Mouse (Mus musculus) limb, embryonic 11.5 days (tissue): ENCODE data around the gene Lasp1. TPM values are rescaled to one million over a fixed set of nuclear protein-coding genes. Genes with fewer than 3 reads are reported as not detected.
"Not testable (repeated sequence)": the region's sequence is repeated elsewhere in the genome, so short reads cannot be mapped to it uniquely, and the experiment has no call there.

Experiments used
- ATAC-seq: fragments of 200-750 bp; cut with Nextera tagmentation; 2 replicates; pipeline ENCODE4 v1.8.0; 2017; ENCODE audit warnings: low read depth; ENCODE audit not compliant: insufficient number of reproducible peaks, low FRiP score, low TSS enrichment
- DNase-seq: peaks from one replicate; pipeline ENCODE4 v3.0.0-alpha.2; 2015; ENCODE audit warnings: low spot score
- H3K27ac ChIP-seq: fragments of 300-500 bp; sonication (generic); replicated peaks from 2 replicates; pipeline ENCODE4 v1.5.1; 2014; ENCODE audit warnings: low read depth, mild to moderate bottlenecking, low read length
- H3K27me3 ChIP-seq: fragments of 300-500 bp; sonication (generic); 2 replicates; pipeline ENCODE4 v1.6.1; 2014; ENCODE audit warnings: mild to moderate bottlenecking, low read length, mixed read lengths; ENCODE audit not compliant: control insufficient read depth, insufficient read depth
- H3K36me3 ChIP-seq: fragments of 300-500 bp; sonication (generic); 2 replicates; pipeline ENCODE4 v1.6.1; 2014; ENCODE audit warnings: mild to moderate bottlenecking, low read length, moderate library complexity, mixed read lengths; ENCODE audit not compliant: control insufficient read depth, insufficient read depth
- H3K4me1 ChIP-seq: fragments of 300-500 bp; sonication (generic); 2 replicates; pipeline ENCODE4 v1.6.1; 2014; ENCODE audit warnings: low read length, mixed read lengths; ENCODE audit not compliant: control insufficient read depth, insufficient read depth
- H3K4me2 ChIP-seq: fragments of 300-500 bp; sonication (generic); 2 replicates; pipeline ENCODE4 v1.6.1; 2014; ENCODE audit warnings: low read depth, mild to moderate bottlenecking, moderate library complexity; ENCODE audit not compliant: severe bottlenecking
- H3K4me3 ChIP-seq: fragments of 300-500 bp; sonication (generic); 2 replicates; pipeline ENCODE4 v1.5.1; 2014; ENCODE audit warnings: low read depth, low read length
- H3K9ac ChIP-seq: fragments of 300-500 bp; sonication (generic); 2 replicates; pipeline ENCODE4 v1.6.1; 2014; ENCODE audit warnings: mild to moderate bottlenecking, low read length
- H3K9me3 ChIP-seq: fragments of 300-500 bp; sonication (generic); 2 replicates; pipeline ENCODE4 v1.6.1; 2016; ENCODE audit warnings: low read length; ENCODE audit not compliant: control insufficient read depth
- WGBS: fragments of 180-500 bp; shearing (Covaris S2); extraction: QIAGEN DNeasy Blood & Tissue Kit; methylation state at CpG from one replicate; pipeline ENCODE4 v1.1.7; 2014; 5-methylcytosine and 5-hydroxymethylcytosine counted together
- polyA plus RNA-seq: library from polyadenylated mRNA; unstranded; fragments of >200 nt; fragmentation: Nextera tagmentation; extraction: Ambion mirVana; gene quantifications from 2 replicates; pipeline ENCODE4 v1.2.1, GENCODE M21; 2014

Lasp1 gene
- polyA plus RNA-seq, 1 experiment from 2014 or later = 79.9 TPM

GRCm38 (mm10) chr11:97862148-97862547, 63.3 kb downstream of the Lasp1 start:
- DNase-seq (no peak), ATAC-seq (no peak)
- Histone ChIP-seq H3K36me3 (no peaks in the 10 kb centered on the region), H3K4me1 (no peaks in the 10 kb centered on the region), H3K9ac (no peak overlapping the region), H3K27me3 (no peaks in the 10 kb centered on the region), H3K4me2 (no peak overlapping the region), H3K27ac (no peak overlapping the region), H3K4me3 (no peak overlapping the region), H3K9me3 (no peaks in the 10 kb centered on the region)
- 44% methylated on average over 2 of the region's 2 CpGs for WGBS

GRCm38 (mm10) chr11:97865421-97865820, 66.6 kb downstream of the Lasp1 start:
- DNase-seq = no peak
- no peaks in the 10 kb centered on the region for H3K4me1 ChIP-seq
- H3K4me3 ChIP-seq = no peak overlapping the region
- no peak overlapping the region for H3K4me2 ChIP-seq
- H3K9ac ChIP-seq = no peak overlapping the region
- WGBS = 89% methylated on average over 5 of the region's 5 CpGs
- H3K27me3 ChIP-seq = no peaks in the 10 kb centered on the region
- H3K27ac ChIP-seq = no peak overlapping the region
- no peaks in the 10 kb centered on the region for H3K9me3 ChIP-seq
- H3K36me3 ChIP-seq = no peaks in the 10 kb centered on the region
- no peak for ATAC-seq

GRCm38 (mm10) chr11:97866091-97866888, 67.5 kb downstream of the Lasp1 start:
- Histone ChIP-seq H3K27me3 (no peaks in the 10 kb centered on the region), H3K4me1 (no peaks in the 10 kb centered on the region), H3K9ac (no peak overlapping the region), H3K36me3 (no peaks in the 10 kb centered on the region), H3K4me2 (no peak overlapping the region), H3K9me3 (no peaks in the 10 kb centered on the region), H3K27ac (no peak overlapping the region), H3K4me3 (no peak overlapping the region)
- 96% methylated on average over 3 of the region's 3 CpGs for WGBS
- ATAC-seq (no peak), DNase-seq (no peak)

GRCm38 (mm10) chr11:97867591-97867990, 68.8 kb downstream of the Lasp1 start:
- H3K4me3 ChIP-seq = no peak overlapping the region
- no peak overlapping the region for H3K4me2 ChIP-seq
- ATAC-seq = no peak
- DNase-seq = no peak
- H3K36me3 ChIP-seq = no peaks in the 10 kb centered on the region
- WGBS = 88% methylated on average over 3 of the region's 3 CpGs
- H3K4me1 ChIP-seq = no peaks in the 10 kb centered on the region
- no peak overlapping the region for H3K27ac ChIP-seq
- no peak overlapping the region for H3K9ac ChIP-seq
- no peaks in the 10 kb centered on the region for H3K27me3 ChIP-seq
- no peaks in the 10 kb centered on the region for H3K9me3 ChIP-seq

- WGBS = 86% methylated on average over 5 of the region's 5 CpGs
- not testable (repeated sequence) for H3K9me3 ChIP-seq, H3K27me3 ChIP-seq, H3K9ac ChIP-seq, H3K4me2 ChIP-seq, DNase-seq, H3K4me1 ChIP-seq, H3K36me3 ChIP-seq, H3K4me3 ChIP-seq, H3K27ac ChIP-seq, ATAC-seq
These were observed 73.6 kb downstream of the Lasp1 start for GRCm38 (mm10) chr11:97872378-97872777.

- no peak overlapping the region for H3K4me3 ChIP-seq
- H3K9me3 ChIP-seq = no peaks in the 10 kb centered on the region
- H3K4me2 ChIP-seq = no peak overlapping the region
- no peak overlapping the region for H3K9ac ChIP-seq
- H3K27ac ChIP-seq = no peak overlapping the region
- 93% methylated on average over 1 of the region's 1 CpGs for WGBS
- H3K4me1 ChIP-seq = no peaks in the 10 kb centered on the region
- no peak for DNase-seq
- no peak for ATAC-seq
- no peaks in the 10 kb centered on the region for H3K36me3 ChIP-seq
- no peaks in the 10 kb centered on the region for H3K27me3 ChIP-seq
These were observed 75.6 kb downstream of the Lasp1 start for GRCm38 (mm10) chr11:97874396-97874795.

GRCm38 (mm10) chr11:97877341-97877740, 78.5 kb downstream of the Lasp1 start:
- Histone ChIP-seq H3K27ac (no peak overlapping the region), H3K36me3 (no peaks in the 10 kb centered on the region), H3K9ac (no peak overlapping the region), H3K9me3 (no peaks in the 10 kb centered on the region), H3K4me2 (no peak overlapping the region), H3K27me3 (no peaks in the 10 kb centered on the region), H3K4me1 (no peaks in the 10 kb centered on the region), H3K4me3 (no peak overlapping the region)
- WGBS = 29% methylated on average over 2 of the region's 2 CpGs
- ATAC-seq (no peak), DNase-seq (peak; percentile 72)

GRCm38 (mm10) chr11:97880362-97880761, 81.6 kb downstream of the Lasp1 start:
- 89% methylated on average over 4 of the region's 4 CpGs for WGBS

GRCm38 (mm10) chr11:97883542-97883917, 84.7 kb downstream of the Lasp1 start:
- WGBS = 6% methylated on average over 26 of the region's 26 CpGs
- ATAC-seq (peak; percentile 46; the same call in 1 of the 2 replicates), DNase-seq (peak; percentile 82)

More at GRCm38 (mm10) chr11:97880362-97880761, 81.6 kb downstream of the Lasp1 start:
- no peak overlapping the region for H3K27ac ChIP-seq
- no peaks in the 10 kb centered on the region for H3K4me1 ChIP-seq
- DNase-seq (no peak), ATAC-seq (no peak)
- no peaks in the 10 kb centered on the region for H3K27me3 ChIP-seq
- no peak overlapping the region for H3K4me3 ChIP-seq
- H3K4me2 ChIP-seq = no peak overlapping the region
- H3K9me3 ChIP-seq = no peaks in the 10 kb centered on the region
- no peak overlapping the region for H3K9ac ChIP-seq
- no peaks in the 10 kb centered on the region for H3K36me3 ChIP-seq

More at GRCm38 (mm10) chr11:97883542-97883917, 84.7 kb downstream of the Lasp1 start:
- H3K9ac ChIP-seq = peak overlapping the region; percentile 49
- no peaks in the 10 kb centered on the region for H3K36me3 ChIP-seq
- H3K4me3 ChIP-seq = peak overlapping the region; percentile 40
- H3K4me1 ChIP-seq = no peaks in the 10 kb centered on the region
- no peaks in the 10 kb centered on the region for H3K27me3 ChIP-seq
- no peaks in the 10 kb centered on the region for H3K9me3 ChIP-seq
- H3K27ac ChIP-seq = peak overlapping the region; percentile 77
- peak overlapping the region; percentile 35 for H3K4me2 ChIP-seq
